Mouse (Mus musculus): ENCODE measurements at regions not wholly inside any gene's neighbourhood (a gene's known extent, or its start where the extent isn't known, plus 50 kb on each side); places are given as distances from the start of the nearest gene placed in this dataset.

- TF ChIP-seq CTCF (conservative IDR thresholded peaks at IDR 0.05; ENCODE audit: insufficient read depth, insufficient read length, low read depth, low read length) (no peak), POLR2A (IDR thresholded peaks at IDR 0.05; ENCODE audit: low read depth, low read length) (no peak)
These were observed 462.1 kb downstream of the Fut8 start for GRCm38 (mm10) chr12:77699896-77700605.
